Mouse (Mus musculus) cerebellum, adult 9-11 months (tissue): ENCODE measurements around the gene Abcc1.

Source experiments
- DNase-seq: peaks from one replicate; pipeline ENCODE4 v3.0.0; 2022

Abcc1 gene

GRCm38 (mm10) chr16:14444059-14444855 lies 82.9 kb downstream of the Abcc1 start:
- no peak for DNase-seq

DNA sequence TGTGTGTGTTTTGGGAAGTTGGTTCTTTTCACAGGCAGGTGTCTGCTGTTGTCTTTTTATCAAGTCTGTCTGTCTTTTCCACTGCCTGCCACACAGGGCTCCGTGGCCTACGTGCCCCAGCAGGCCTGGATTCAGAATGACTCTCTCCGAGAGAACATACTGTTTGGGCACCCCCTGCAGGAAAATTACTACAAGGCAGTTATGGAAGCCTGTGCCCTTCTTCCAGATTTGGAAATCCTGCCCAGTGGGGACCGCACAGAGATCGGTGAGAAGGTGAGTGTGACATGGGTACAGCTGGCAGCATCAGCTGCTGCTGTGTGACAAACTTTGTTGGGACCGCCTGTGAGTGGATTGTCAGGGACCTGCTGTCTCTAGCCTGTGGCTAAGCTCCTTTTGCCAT lies 83.8 kb downstream of the Abcc1 start:
- DNase-seq, result peak; percentile 14

DNA sequence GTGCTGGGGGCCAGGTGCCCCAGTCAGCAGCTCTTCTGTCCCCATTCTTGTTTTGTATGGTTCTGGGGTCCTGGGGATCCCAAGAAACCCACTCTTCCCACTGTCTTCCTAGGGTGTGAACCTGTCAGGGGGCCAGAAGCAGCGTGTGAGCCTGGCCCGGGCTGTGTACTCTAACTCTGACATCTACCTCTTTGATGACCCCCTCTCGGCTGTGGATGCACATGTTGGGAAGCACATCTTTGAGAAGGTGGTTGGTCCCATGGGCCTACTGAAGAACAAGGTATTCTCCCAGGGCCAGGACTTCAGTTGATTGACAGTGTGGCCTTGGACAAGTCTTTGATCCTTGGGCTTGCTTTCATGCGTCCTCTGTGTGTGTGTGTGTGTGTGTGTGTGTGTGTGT lies 86.0 kb downstream of the Abcc1 start:
- no peak for DNase-seq

GRCm38 (mm10) chr16:14448307-14448706 lies 86.9 kb downstream of the Abcc1 start:
- DNase-seq, result no peak

DNA sequence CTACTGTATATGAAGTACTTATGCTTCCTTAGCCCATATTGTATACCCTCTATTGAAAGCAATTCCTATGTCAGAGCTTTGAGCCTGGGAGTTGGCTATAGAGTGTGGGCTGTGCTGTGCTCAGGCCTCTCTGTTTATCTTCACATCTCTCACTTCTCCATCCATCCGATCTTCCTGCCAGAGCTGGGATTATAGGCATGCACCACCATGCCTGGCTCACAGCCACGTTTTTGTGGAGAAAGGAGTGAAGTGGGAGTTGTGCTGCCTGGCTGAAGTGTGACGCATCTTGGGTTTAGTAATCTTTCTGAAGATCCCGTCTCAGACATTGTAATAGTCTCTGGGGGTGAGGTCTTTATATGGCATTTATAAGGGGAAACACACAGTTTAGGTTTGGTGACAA lies 88.5 kb downstream of the Abcc1 start:
- no peak for DNase-seq

- DNase-seq, result no peak
Observed at GRCm38 (mm10) chr16:14451374-14452046, 90.2 kb downstream of the Abcc1 start.

- no peak for DNase-seq
Observed at GRCm38 (mm10) chr16:14462535-14462934, 101.2 kb downstream of the Abcc1 start.

DNA sequence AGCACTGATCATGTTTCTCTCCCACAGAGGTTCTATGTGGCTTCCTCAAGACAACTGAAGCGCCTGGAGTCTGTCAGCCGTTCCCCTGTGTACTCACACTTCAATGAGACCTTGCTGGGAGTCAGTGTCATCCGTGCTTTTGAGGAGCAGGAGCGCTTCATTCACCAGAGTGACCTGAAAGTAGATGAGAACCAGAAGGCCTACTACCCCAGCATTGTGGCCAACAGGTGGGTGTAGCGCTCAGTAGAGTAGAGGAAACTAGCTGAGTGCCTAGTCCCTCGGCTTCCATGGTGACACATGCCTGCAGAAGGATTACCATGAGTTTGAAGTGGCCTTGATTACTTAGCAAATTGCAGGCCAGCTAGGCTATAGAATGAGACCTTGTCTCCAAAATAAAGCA lies 103.7 kb downstream of the Abcc1 start:
- no peak for DNase-seq

GRCm38 (mm10) chr16:14468351-14468750 lies 107.0 kb downstream of the Abcc1 start:
- no peak for DNase-seq

DNA sequence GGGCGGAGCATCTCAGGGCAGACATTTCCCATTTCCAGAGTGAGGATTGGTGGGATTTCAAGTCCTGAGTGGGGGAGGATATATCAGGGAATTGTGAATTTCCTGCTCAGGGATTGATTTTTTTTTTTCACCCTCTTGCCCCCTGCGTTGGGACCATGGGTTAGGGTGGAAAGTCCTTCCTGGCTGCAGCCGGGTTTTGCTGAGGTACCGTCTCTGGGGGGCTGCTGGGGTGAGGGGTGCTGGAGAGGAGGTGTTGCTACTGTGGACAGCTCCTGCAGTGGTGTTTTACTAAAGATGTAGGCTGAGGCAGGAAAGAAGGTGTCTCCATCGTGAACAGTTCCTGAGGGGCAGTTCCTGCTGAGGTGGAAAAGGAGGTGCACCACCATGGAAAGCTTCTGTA lies 107.5 kb downstream of the Abcc1 start:
- no peak for DNase-seq

GRCm38 (mm10) chr16:14472171-14472570 lies 110.8 kb downstream of the Abcc1 start:
- DNase-seq, result no peak

- no peak for DNase-seq
Observed at GRCm38 (mm10) chr16:14473686-14474085, 112.3 kb downstream of the Abcc1 start.

DNA sequence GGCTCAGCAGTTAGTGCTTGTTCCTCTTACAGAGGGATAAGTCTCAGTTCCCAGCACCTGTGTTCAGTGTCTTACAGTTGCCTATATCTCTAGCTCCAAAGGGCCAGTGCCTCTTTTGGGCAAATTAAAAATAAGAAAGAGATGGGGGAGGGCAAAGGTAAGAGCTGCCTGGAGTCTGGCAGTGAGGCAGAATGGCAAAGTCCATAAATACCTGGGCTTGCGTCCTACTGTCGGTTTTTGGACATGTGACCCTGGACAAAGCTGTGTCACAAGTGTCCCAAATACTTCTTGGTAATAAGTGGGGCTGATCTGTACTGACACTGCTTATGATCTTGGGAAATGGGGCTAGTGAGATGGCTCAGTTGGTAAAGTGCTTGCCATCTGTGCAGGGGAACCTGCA lies 113.6 kb downstream of the Abcc1 start:
- DNase-seq, result no peak

DNA sequence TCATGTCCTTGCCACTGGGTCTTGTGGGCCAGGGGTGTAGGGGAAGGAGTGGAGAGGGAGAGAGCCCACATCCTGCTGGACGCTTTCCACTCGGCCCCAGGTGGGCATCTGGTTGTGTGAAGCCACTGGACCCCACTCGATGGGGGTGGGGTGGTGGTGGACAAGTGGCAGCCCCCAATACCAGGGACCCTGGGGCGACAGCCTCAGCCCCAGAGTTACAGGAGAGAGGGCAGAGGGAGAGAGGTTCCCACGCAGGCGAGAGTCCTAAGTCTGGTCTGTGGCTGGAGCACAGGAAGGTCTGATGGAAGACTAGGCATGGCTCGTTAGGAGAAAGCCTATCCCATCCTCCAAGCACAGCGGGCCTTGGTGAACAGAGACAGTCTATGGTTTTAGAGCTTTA lies 114.7 kb downstream of the Abcc1 start:
- DNase-seq, result no peak

- no peak for DNase-seq
Observed at GRCm38 (mm10) chr16:14476701-14477400, 115.5 kb downstream of the Abcc1 start.

- DNase-seq, result no peak
Observed at GRCm38 (mm10) chr16:14477510-14478300, 116.3 kb downstream of the Abcc1 start.

GRCm38 (mm10) chr16:14479641-14480040 lies 118.3 kb downstream of the Abcc1 start:
- no peak for DNase-seq

DNA sequence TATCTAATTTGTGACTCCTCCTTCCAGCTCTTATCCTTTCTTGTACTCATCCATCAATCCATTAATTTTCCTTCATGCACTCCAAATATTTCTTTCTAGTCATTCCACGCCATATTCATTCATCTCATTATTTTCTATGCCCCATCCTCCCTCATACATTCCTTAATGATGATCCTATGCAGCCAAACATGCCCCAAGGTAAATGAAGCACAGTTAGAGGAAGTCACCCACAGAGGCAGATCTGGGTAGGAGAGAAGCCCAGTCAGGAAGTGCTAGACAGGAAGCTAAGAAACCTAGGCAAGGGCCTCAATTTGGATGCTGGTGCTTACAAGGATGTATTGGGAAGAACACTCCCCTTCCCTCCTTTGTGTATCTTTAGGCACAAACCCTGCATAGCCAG lies 121.9 kb downstream of the Abcc1 start:
- DNase-seq, result no peak

DNA sequence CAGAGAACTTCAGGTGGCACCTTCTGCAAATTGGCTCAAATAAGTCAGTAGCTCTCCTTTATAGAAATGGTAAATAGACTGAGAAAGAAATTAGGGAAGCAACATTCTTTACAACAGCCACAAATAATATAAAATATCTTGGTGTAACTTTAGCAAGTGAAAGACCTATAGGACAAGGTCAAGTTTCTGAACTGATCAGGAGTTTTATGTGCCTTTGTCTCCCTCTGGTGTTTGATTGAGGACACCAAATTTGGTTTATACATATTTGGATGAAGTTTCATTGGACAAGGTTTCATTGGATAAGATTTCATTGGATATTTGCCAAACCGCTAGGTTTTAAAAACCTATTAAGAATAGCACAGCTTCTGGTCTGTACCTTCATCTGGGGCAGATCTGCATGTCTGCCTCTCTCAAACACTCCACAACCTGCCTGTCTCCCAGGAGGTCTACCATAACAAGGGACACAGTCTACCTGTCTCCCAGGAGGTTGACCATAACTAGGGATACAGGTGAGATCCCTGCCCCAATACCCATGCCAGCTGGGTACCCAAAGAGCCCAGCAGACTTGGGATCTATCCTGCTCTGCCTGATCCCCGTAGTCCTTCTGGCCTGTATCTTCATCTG lies 132.2 kb downstream of the Abcc1 start:
- DNase-seq, result no peak

GRCm38 (mm10) chr16:14501649-14502360 lies 140.4 kb downstream of the Abcc1 start:
- DNase-seq, result no peak

GRCm38 (mm10) chr16:14506461-14506860 lies 145.1 kb downstream of the Abcc1 start:
- no peak for DNase-seq
